Mouse (Mus musculus) limb, embryonic 10.5 days (tissue): ENCODE data around the gene Ambp. TPM values are rescaled to one million over a fixed set of nuclear protein-coding genes. Genes with fewer than 3 reads are reported as not detected.

ENCODE experiments used
- DNase-seq: peaks from one replicate; pipeline ENCODE4 v3.0.0-alpha.2; 2017; ENCODE audit warnings: low spot score
- H3K27ac ChIP-seq: fragments of 300-500 bp; sonication (generic); 2 replicates; pipeline ENCODE4 v1.5.1; 2016; ENCODE audit warnings: mild to moderate bottlenecking
- H3K27me3 ChIP-seq: fragments of 300-500 bp; sonication (generic); 2 replicates; pipeline ENCODE4 v1.6.1; 2016; ENCODE audit warnings: low read depth, mild to moderate bottlenecking; ENCODE audit not compliant: poor library complexity, severe bottlenecking
- H3K36me3 ChIP-seq: fragments of 300-500 bp; sonication (generic); 2 replicates; pipeline ENCODE4 v1.6.1; 2016; ENCODE audit warnings: mild to moderate bottlenecking, moderate library complexity
- H3K4me1 ChIP-seq: fragments of 300-500 bp; sonication (generic); 2 replicates; pipeline ENCODE4 v1.6.1; 2016
- H3K4me3 ChIP-seq: fragments of 300-500 bp; sonication (generic); 2 replicates; pipeline ENCODE4 v1.5.1; 2016; ENCODE audit warnings: mild to moderate bottlenecking, moderate library complexity
- H3K9me3 ChIP-seq: fragments of 300-500 bp; sonication (generic); replicated peaks from 2 replicates; pipeline ENCODE4 v1.6.1; 2016; ENCODE audit warnings: mild to moderate bottlenecking
- WGBS: fragments of 180-500 bp; shearing (Covaris S2); methylation state at CpG from one replicate; pipeline ENCODE4 v1.1.7; 2016; 5-methylcytosine and 5-hydroxymethylcytosine counted together
- polyA plus RNA-seq: library from polyadenylated mRNA; unstranded; fragments of >200 nt; fragmentation: Nextera tagmentation; extraction: Ambion mirVana; gene quantifications from 2 replicates; pipeline ENCODE4 v1.2.1, GENCODE M21; 2016

The Ambp gene
- 0.19 and 0.35 TPM in 2 replicates for polyA plus RNA-seq

- Histone ChIP-seq H3K27me3 (no peaks in the 10 kb centered on the region; the same call in 1 of the 2 replicates), H3K27ac (no peak within 1 kb of the TSS), H3K4me3 (no peak within 1 kb of the TSS), H3K36me3 (no peaks in the 10 kb centered on the region), H3K4me1 (no peaks in the 10 kb centered on the region), H3K9me3 (no peaks in the 10 kb centered on the region)
- DNase-seq = no peak
- WGBS = 79% methylated on average over 5 of the region's 5 CpGs
These were observed at the start of gene Ambp for GRCm38 (mm10) chr4:63154699-63155098. TSS of gene Ambp (minus strand) at chr4:63154799.

- whole genome bisulfite sequencing = 95% methylated on average over 7 of the region's 7 CpGs
- no peaks in the 10 kb centered on the region for H3K27me3 ChIP-seq
These were observed 49.3 kb upstream of the Ambp start for GRCm38 (mm10) chr4:63203874-63204273.

DNA sequence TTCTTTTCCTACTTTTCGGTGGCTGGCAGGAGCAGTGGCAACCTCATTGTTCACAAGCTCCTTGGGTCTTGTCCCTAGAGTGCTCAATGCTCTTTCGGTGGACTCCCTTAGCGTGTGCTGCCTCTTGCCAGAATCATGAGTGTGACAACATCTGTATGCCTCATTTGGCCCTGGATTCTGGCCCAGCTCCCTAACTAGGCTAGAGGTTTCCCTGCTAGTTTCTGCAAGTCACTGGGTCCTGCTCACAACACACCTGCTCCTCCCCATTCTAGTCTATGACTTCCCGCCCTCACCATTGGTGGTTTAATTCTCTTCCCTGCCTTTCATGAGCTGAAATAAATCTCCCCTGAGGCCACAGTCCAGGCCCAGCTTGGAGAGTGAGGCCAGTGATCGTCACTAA is 44.8 kb upstream of the Ambp start:
- 86% methylated on average over 5 of the region's 5 CpGs for WGBS

More at GRCm38 (mm10) chr4:63203874-63204273, 49.3 kb upstream of the Ambp start:
- no peak for DNase-seq
- H3K36me3 ChIP-seq = no peaks in the 10 kb centered on the region
- no peaks in the 10 kb centered on the region for H3K9me3 ChIP-seq
- H3K4me3 ChIP-seq = no peak overlapping the region
- peaks cover 11% of the 10 kb centered on the region for H3K4me1 ChIP-seq
- no peak overlapping the region for H3K27ac ChIP-seq

DNA sequence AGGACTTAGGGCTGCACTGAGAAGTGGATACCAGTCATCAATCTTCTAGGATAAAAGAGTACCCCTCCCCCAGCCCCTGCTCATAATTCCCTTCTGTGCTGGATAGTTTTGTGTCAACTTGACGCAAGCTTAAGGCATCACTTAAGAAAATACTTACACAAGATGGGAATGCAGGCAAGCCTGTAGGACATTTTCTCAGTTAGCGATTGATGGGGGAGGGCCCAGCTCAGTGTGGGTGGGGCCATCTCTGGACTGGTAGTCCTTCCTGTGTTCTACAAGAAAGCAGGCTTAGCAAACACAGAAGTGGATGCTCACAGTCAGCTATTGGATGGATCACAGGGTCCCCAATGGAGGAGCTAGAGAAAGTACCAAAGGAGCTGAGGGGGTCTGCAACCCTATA is 39.8 kb upstream of the Ambp start:
- DNase-seq = no peak
- Histone ChIP-seq H3K4me1 (peaks cover 18% of the 10 kb centered on the region), H3K4me3 (no peak overlapping the region), H3K27ac (peak overlapping the region; percentile 53; the same call in 1 of the 2 replicates), H3K9me3 (no peaks in the 10 kb centered on the region), H3K27me3 (no peaks in the 10 kb centered on the region), H3K36me3 (no peaks in the 10 kb centered on the region)
- WGBS = 80% methylated on average over 2 of the region's 2 CpGs

More for the DNA sequence above, 44.8 kb upstream of the Ambp start:
- DNase-seq = no peak
- H3K9me3 ChIP-seq = no peaks in the 10 kb centered on the region
- H3K36me3 ChIP-seq = no peaks in the 10 kb centered on the region
- no peaks in the 10 kb centered on the region for H3K27me3 ChIP-seq
- no peak overlapping the region for H3K4me3 ChIP-seq
- no peak overlapping the region for H3K27ac ChIP-seq
- H3K4me1 ChIP-seq = no peaks in the 10 kb centered on the region

- peaks cover 18% of the 10 kb centered on the region for H3K4me1 ChIP-seq
- no peaks in the 10 kb centered on the region for H3K36me3 ChIP-seq
- no peak overlapping the region for H3K4me3 ChIP-seq
- DNase-seq = no peak
- 69% methylated on average over 5 of the region's 5 CpGs for WGBS
- H3K9me3 ChIP-seq = no peaks in the 10 kb centered on the region
- H3K27me3 ChIP-seq = no peaks in the 10 kb centered on the region
- peak overlapping the region; percentile 30; the same call in 1 of the 2 replicates for H3K27ac ChIP-seq
These were observed 37.0 kb upstream of the Ambp start for GRCm38 (mm10) chr4:63191641-63192040.

- DNase-seq = peak; percentile 44
- no peaks in the 10 kb centered on the region for H3K9me3 ChIP-seq
These were observed 31.8 kb upstream of the Ambp start for GRCm38 (mm10) chr4:63186281-63186870.

GRCm38 (mm10) chr4:63181556-63181955 is 27.0 kb upstream of the Ambp start:
- peak; percentile 77 for DNase-seq
- Histone ChIP-seq H3K9me3 (no peaks in the 10 kb centered on the region), H3K36me3 (no peaks in the 10 kb centered on the region), H3K27ac (peak overlapping the region; percentile 30; the same call in 1 of the 2 replicates), H3K27me3 (0 out of 2 replicates have a peak, but pooled peaks cover 3% of the 10 kb centered on the region), H3K4me3 (no peak overlapping the region), H3K4me1 (peaks cover 4% of the 10 kb centered on the region)
- WGBS = 11% methylated on average over 5 of the region's 5 CpGs

More at GRCm38 (mm10) chr4:63186281-63186870, 31.8 kb upstream of the Ambp start:
- peaks cover 14% of the 10 kb centered on the region for H3K4me1 ChIP-seq
- H3K27ac ChIP-seq = peak overlapping the region; percentile 71
- H3K36me3 ChIP-seq = no peaks in the 10 kb centered on the region
- H3K27me3 ChIP-seq = 0 out of 2 replicates have a peak, but pooled peaks cover 3% of the 10 kb centered on the region
- H3K4me3 ChIP-seq = no peak overlapping the region
- 75% methylated on average over 21 of the region's 21 CpGs for whole genome bisulfite sequencing

DNA sequence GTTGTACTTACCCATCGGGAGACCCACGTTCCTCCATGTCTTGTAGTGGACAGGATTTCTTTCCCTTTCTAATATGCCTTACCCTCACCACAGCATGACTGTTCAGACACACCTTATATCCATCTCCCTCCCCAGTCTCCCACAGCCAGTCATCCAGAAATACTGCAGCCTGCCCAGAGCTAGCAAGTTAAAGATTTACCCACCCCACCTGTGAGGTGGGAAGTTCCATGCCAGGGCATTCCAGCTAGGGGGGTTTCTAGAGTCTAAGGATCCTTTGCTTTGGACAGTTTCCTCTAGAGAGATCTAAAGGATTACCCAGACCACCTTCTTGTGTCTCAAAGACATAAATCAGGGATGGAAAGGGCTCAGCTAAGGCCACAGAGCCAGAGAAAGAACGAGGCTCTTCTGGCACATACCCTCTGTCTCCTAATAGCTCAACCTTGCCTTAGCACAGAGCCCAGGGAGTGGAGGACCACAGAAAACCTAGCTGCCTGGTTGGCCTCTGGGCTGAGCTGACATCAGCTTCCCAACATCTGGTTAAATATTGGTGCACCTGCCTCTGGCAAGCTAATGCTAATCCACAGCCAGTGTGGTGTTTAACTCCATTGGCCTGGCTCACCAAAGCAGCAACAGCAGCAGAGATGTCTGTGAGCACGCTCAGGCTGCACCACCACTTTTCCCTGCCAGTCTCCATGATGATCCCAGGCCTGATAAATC is 17.5 kb upstream of the Ambp start, which contains the start of gene Kif12:
Kif12 (minus strand) TSS at position 163 of the 717 bp plus-strand sequence.
- no peak within 1 kb of the TSS for H3K4me3 ChIP-seq
- no peaks in the 10 kb centered on the region for H3K9me3 ChIP-seq
- no peak for DNase-seq
- no peaks in the 10 kb centered on the region for H3K4me1 ChIP-seq
- WGBS = 78% methylated on average over 4 of the region's 4 CpGs
- H3K27me3 ChIP-seq = peaks cover 37% of the 10 kb centered on the region
- H3K27ac ChIP-seq = no peak within 1 kb of the TSS
- H3K36me3 ChIP-seq = no peaks in the 10 kb centered on the region

DNA sequence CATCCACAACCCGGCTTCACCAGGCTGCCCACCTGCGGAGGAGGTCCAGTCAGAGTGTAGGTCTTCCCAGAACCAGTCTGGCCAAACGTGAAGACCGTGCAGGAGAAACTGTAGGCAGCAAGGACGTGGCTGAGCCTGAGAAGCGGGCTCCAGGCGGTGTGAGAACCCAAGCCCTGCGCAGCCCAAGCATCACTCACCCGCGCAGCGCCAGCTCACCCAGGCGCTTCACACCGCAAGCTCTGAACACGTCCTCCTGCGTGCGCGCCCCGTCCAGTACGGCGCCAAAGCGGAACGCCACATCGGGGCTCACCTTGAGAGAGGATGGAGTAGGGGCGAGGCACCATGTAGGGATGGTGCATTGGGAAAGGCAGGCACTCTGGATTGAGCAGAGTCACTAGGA is 16.5 kb upstream of the Ambp start:
- DNase-seq = no peak
- no peaks in the 10 kb centered on the region for H3K9me3 ChIP-seq
- whole genome bisulfite sequencing = 40% methylated on average over 24 of the region's 24 CpGs
- H3K36me3 ChIP-seq = no peaks in the 10 kb centered on the region
- H3K4me3 ChIP-seq = no peak overlapping the region
- H3K4me1 ChIP-seq = no peaks in the 10 kb centered on the region
- peaks cover 37% of the 10 kb centered on the region for H3K27me3 ChIP-seq
- no peak overlapping the region for H3K27ac ChIP-seq

DNA sequence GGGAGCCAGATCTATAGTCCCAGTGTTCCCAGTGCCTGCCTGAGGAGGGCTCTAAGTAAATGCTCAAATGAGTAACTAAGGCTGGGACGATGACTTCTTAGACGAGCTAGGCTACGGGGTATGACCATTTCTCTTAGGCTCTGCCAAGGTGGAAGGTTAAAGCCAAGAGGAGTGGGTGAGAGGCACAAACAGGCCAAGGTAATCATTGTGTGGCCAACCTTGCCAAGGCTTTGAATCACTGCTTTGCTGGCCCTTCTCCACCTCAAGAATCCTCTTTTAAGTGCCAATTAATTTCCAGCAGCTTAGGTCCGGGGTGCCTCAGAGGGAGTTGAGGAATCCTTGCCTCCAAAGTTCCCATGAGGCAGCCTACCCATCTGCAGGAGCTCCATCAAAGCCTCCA is 15.5 kb upstream of the Ambp start:
- H3K36me3 ChIP-seq = no peaks in the 10 kb centered on the region
- H3K4me3 ChIP-seq = no peak overlapping the region
- 87% methylated on average over 4 of the region's 4 CpGs for WGBS
- H3K27ac ChIP-seq = no peak overlapping the region
- no peaks in the 10 kb centered on the region for H3K4me1 ChIP-seq
- H3K9me3 ChIP-seq = no peaks in the 10 kb centered on the region
- H3K27me3 ChIP-seq = peaks cover 37% of the 10 kb centered on the region
- DNase-seq = no peak

DNA sequence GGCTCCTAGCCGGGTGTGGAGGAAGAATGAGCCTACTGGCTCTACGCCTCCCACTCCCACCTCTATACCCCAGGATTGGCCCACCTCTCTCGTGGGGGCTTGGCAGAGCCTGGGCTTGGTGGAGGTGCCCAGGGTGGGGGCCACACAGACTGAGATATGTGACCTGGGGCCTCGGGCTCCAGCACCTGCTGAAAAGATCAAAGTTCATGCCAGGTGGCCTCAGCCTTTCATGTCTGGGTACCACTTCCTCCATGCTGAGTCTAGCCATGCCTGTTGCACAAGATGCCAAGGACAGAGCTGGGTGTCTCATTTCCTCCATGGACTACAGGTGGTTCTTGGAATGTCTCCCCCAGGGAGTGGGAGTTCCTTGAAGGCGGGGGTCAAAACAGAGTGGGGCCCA is 11.7 kb upstream of the Ambp start:
- WGBS = 94% methylated on average over 5 of the region's 5 CpGs
- H3K27me3 ChIP-seq = peaks cover 22% of the 10 kb centered on the region
- H3K36me3 ChIP-seq = no peaks in the 10 kb centered on the region
- H3K9me3 ChIP-seq = no peaks in the 10 kb centered on the region
- no peak overlapping the region for H3K4me3 ChIP-seq
- H3K4me1 ChIP-seq = no peaks in the 10 kb centered on the region
- no peak for DNase-seq
- H3K27ac ChIP-seq = no peak overlapping the region

DNA sequence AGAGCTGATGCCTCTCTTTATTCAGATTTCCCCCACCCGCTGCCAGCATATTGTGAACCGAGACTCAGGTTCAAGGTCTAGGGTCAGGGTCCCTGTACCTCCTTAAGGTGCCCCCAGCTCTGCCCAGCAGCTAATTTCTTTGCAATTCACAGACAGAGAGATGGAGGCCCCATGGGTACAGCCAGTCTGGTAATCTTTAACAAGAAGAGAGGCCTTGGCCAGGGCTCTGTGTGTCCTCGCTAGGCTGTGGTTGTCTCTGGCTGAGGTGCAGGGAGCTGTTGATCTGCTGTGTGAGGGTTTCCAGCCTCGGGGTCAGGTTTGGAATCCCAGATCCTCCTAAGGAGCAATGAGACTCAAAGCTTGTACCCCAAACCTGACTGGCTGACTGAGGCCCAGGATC is 11.0 kb upstream of the Ambp start:
- no peak for DNase-seq
- H3K9me3 ChIP-seq = no peaks in the 10 kb centered on the region
- H3K27ac ChIP-seq = no peak overlapping the region
- no peaks in the 10 kb centered on the region for H3K36me3 ChIP-seq
- peaks cover 16% of the 10 kb centered on the region for H3K27me3 ChIP-seq
- 92% methylated on average over 4 of the region's 4 CpGs for WGBS
- no peak overlapping the region for H3K4me3 ChIP-seq
- H3K4me1 ChIP-seq = no peaks in the 10 kb centered on the region

DNA sequence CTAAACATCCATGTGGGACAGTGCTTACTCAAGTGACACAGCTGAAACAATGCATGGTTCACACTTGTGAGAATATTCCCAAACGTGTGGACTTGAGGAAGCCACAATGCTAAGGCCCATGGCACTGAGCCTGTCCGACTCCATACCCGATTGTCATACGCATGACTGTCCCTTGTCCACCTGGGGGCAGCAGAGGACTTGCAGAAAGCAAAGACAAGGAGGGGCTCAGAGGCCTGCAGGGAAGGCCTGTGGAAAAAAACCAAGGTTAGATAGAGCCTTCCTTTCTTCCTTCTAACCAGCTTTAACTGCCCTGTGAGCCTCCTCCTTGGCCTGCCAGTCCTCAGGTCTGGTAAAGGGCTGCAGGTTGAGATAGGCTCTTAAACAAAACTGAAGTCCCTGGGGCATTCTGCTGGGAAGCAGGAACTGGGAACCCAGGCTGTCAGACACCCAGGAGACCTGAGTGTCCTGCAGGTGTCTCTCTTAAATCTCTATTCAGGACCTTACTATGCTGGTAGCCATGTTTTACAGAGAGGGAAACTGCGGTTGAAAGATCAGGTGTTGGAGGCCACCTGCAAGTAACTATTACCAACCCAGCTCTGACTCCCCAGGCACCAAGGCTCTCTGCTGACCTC is 4.5 kb upstream of the Ambp start:
- H3K27ac ChIP-seq = peak overlapping the region; percentile 19; the same call in 1 of the 2 replicates
- no peak overlapping the region for H3K4me3 ChIP-seq
- peak; percentile 85 for DNase-seq
- no peaks in the 10 kb centered on the region for H3K9me3 ChIP-seq
- no peaks in the 10 kb centered on the region for H3K4me1 ChIP-seq
- no peaks in the 10 kb centered on the region; the same call in 1 of the 2 replicates for H3K27me3 ChIP-seq
- H3K36me3 ChIP-seq = no peaks in the 10 kb centered on the region
- 22% methylated on average over 5 of the region's 5 CpGs for WGBS
